Mouse (Mus musculus): ENCODE measurements around the gene Sh3bp2.

DNA sequence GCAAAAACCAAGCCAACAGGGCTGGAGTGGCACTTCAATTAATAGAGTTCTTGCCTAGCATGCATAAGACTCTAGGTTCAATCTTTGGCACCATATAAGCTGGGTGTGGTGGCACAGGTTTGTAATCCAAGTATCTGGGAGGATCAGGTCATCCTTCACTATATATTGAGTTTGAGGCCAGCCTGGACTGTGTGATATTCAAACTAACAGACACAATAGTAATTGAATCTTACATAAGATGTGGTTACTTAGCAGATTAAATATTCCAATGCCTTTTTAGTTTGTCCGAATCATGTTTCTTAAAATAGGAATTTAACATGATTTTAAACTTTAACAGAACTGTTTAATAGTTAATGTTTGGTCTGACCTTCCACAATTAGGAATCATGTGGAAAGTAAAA lies 50.6 kb downstream of the Sh3bp2 start:
- TF ChIP-seq POLR2A (IDR thresholded peaks at IDR 0.05; ENCODE audit: control insufficient read depth, extremely low read depth, insufficient read depth, low read length, poor library complexity) = no peak
- TF ChIP-seq CTCF (IDR thresholded peaks at IDR 0.05; ENCODE audit: borderline replicate concordance, control insufficient read depth, extremely low read depth, insufficient read depth, low read length, poor library complexity) = no peak

Data from thymus, adult 2 months (tissue).